Mouse (Mus musculus) midbrain, postnatal 0 days (tissue): ENCODE results near the gene Pfkfb1. TPM values are rescaled to one million over a fixed set of nuclear protein-coding genes. Genes with fewer than 3 reads are reported as not detected.

Source experiments
- ATAC-seq: fragments of 200-750 bp; cut with Nextera tagmentation; 2 replicates; pipeline ENCODE4 v1.8.0; 2017; ENCODE audit warnings: moderate number of reproducible peaks, mild to moderate bottlenecking, moderate TSS enrichment, moderate library complexity; ENCODE audit not compliant: low FRiP score
- DNase-seq: peaks from one replicate; pipeline ENCODE4 v3.0.0-alpha.2; 2015; ENCODE audit warnings: low spot score
- H3K27ac ChIP-seq: fragments of 300-500 bp; sonication (generic); 2 replicates; pipeline ENCODE4 v1.5.1; 2014; ENCODE audit warnings: low read depth, mild to moderate bottlenecking, low read length, mixed read lengths
- H3K27me3 ChIP-seq: fragments of 300-500 bp; sonication (generic); 2 replicates; pipeline ENCODE4 v1.6.1; 2014; ENCODE audit warnings: low read length, control low read depth, mixed read lengths; ENCODE audit not compliant: insufficient read depth
- H3K36me3 ChIP-seq: fragments of 300-500 bp; sonication (generic); 2 replicates; pipeline ENCODE4 v1.6.1; 2014; ENCODE audit warnings: low read length, control low read depth, mixed read lengths; ENCODE audit not compliant: insufficient read depth
- H3K4me1 ChIP-seq: fragments of 300-500 bp; sonication (generic); 2 replicates; pipeline ENCODE4 v1.6.1; 2014; ENCODE audit warnings: mild to moderate bottlenecking, control low read depth, antibody characterized with exemption, low read length, mixed read lengths; ENCODE audit not compliant: insufficient read depth
- H3K4me2 ChIP-seq: fragments of 300-500 bp; sonication (generic); 2 replicates; pipeline ENCODE4 v1.6.1; 2014; ENCODE audit warnings: low read depth, mild to moderate bottlenecking, low read length, mixed read lengths; ENCODE audit not compliant: poor library complexity, severe bottlenecking
- H3K4me3 ChIP-seq: fragments of 300-500 bp; sonication (generic); 2 replicates; pipeline ENCODE4 v1.5.1; 2014; ENCODE audit warnings: low read depth, mild to moderate bottlenecking, low read length, moderate library complexity
- H3K9ac ChIP-seq: fragments of 300-500 bp; sonication (generic); replicated peaks from 2 replicates; pipeline ENCODE4 v1.6.1; 2014; ENCODE audit warnings: mild to moderate bottlenecking, low read length, moderate library complexity, mixed read lengths; ENCODE audit not compliant: poor library complexity, severe bottlenecking
- H3K9me3 ChIP-seq: fragments of 300-500 bp; sonication (generic); 2 replicates; pipeline ENCODE4 v1.6.1; 2016; ENCODE audit warnings: low read length, control low read depth
- CTCF ChIP-seq: IDR thresholded peaks from 2 replicates; pipeline ENCODE4 v1.5.1; 2016; ENCODE audit warnings: antibody characterized with exemption, mild to moderate bottlenecking
- WGBS: fragments of 180-500 bp; shearing (Covaris S2); extraction: QIAGEN DNeasy Blood & Tissue Kit; methylation state at CpG from one replicate; pipeline ENCODE4 v1.1.7; 2014; 5-methylcytosine and 5-hydroxymethylcytosine counted together
- polyA plus RNA-seq: library from polyadenylated mRNA; unstranded; fragments of >200 nt; fragmentation: Nextera tagmentation; extraction: Ambion mirVana; gene quantifications from 2 replicates; pipeline ENCODE4 v1.2.1, GENCODE M21; 2015
- total RNA-seq: library from RNA; depleted of rRNA; stranded (reverse); fragments of >200 nt; gene quantifications from 2 replicates; pipeline ENCODE4 v1.2.3, GENCODE M21; 2014; rRNA removed

Pfkfb1 gene
- 2.2 and 4.9 TPM in 2 replicates for total RNA-seq
- polyA plus RNA-seq = 3.2 and 4.3 TPM in 2 replicates

- Histone ChIP-seq H3K9me3 (no peaks in the 10 kb centered on the region), H3K4me2 (peak within 1 kb of the TSS; percentile 53), H3K4me3 (peak within 1 kb of the TSS; percentile 46), H3K27me3 (no peaks in the 10 kb centered on the region), H3K4me1 (no peaks in the 10 kb centered on the region), H3K27ac (peak within 1 kb of the TSS; percentile 73), H3K36me3 (no peaks in the 10 kb centered on the region), H3K9ac (peak within 1 kb of the TSS; percentile 60)
- ATAC-seq (peak; percentile 94), DNase-seq (peak; percentile 79)
- 20% methylated on average over 35 of the region's 35 CpGs for WGBS
- peak; percentile 59 for TF ChIP-seq CTCF
These were observed at the start of gene Pfkfb1 for GRCm38 (mm10) chrX:150588023-150588764. TSS of gene Pfkfb1 (plus strand) at chrX:150588229.

DNA sequence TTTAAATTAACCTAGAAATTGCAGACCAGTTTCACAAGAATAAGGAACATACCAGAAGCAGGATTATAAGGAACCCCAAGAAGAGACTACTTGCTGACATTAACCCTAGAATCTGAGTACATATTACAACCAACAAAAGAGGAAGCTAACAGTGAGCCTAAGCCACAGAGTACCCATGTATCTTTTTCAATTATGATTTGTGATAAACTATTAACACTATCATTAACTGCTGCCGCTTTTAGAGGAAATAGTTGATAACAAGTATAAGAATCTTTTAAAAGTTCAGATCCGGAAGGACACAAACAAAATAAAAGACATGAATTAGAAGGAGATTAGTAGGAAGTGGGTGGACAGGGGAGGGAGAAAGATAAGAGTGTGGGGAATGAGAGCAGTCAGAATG, 47.9 kb upstream of the Pfkfb1 start:
- no peak for TF ChIP-seq CTCF
- 96% methylated on average over 2 of the region's 2 CpGs for WGBS
- H3K4me2 ChIP-seq = no peak overlapping the region
- no peaks in the 10 kb centered on the region for H3K9me3 ChIP-seq
- no peak for DNase-seq
- ATAC-seq = no peak
- no peak overlapping the region for H3K9ac ChIP-seq
- no peak overlapping the region for H3K4me3 ChIP-seq
- no peak overlapping the region for H3K27ac ChIP-seq
- H3K36me3 ChIP-seq = no peaks in the 10 kb centered on the region
- no peaks in the 10 kb centered on the region for H3K4me1 ChIP-seq
- H3K27me3 ChIP-seq = no peaks in the 10 kb centered on the region

- no peaks in the 10 kb centered on the region for H3K36me3 ChIP-seq
- H3K4me2 ChIP-seq = no peak overlapping the region
- no peaks in the 10 kb centered on the region for H3K9me3 ChIP-seq
- no peaks in the 10 kb centered on the region for H3K4me1 ChIP-seq
- DNase-seq (no peak), ATAC-seq (no peak)
- H3K27ac ChIP-seq = no peak overlapping the region
- no peak overlapping the region for H3K9ac ChIP-seq
- no peaks in the 10 kb centered on the region for H3K27me3 ChIP-seq
- TF ChIP-seq CTCF = no peak
- H3K4me3 ChIP-seq = no peak overlapping the region
These were observed 46.3 kb upstream of the Pfkfb1 start for GRCm38 (mm10) chrX:150541684-150542083.

GRCm38 (mm10) chrX:150547239-150547638, 40.8 kb upstream of the Pfkfb1 start, which contains the start of gene Alas2:
TSS of gene Alas2 (plus strand) at chrX:150547375.
- Histone ChIP-seq H3K4me2 (no peak within 1 kb of the TSS), H3K9ac (no peak within 1 kb of the TSS), H3K27me3 (no peaks in the 10 kb centered on the region), H3K27ac (no peak within 1 kb of the TSS), H3K4me3 (no peak within 1 kb of the TSS), H3K36me3 (no peaks in the 10 kb centered on the region), H3K4me1 (no peaks in the 10 kb centered on the region), H3K9me3 (no peaks in the 10 kb centered on the region)
- 67% methylated on average over 5 of the region's 5 CpGs for WGBS
- no peak for TF ChIP-seq CTCF
- DNase-seq = no peak
- ATAC-seq = no peak

- no peak for DNase-seq
- ATAC-seq = no peak
- H3K4me3 ChIP-seq = no peak overlapping the region
- H3K4me1 ChIP-seq = no peaks in the 10 kb centered on the region
- H3K27ac ChIP-seq = no peak overlapping the region
- WGBS = 90% methylated on average over 3 of the region's 3 CpGs
- H3K9me3 ChIP-seq = no peaks in the 10 kb centered on the region
- no peaks in the 10 kb centered on the region for H3K27me3 ChIP-seq
- H3K9ac ChIP-seq = no peak overlapping the region
- no peak overlapping the region for H3K4me2 ChIP-seq
- no peak for TF ChIP-seq CTCF
- H3K36me3 ChIP-seq = no peaks in the 10 kb centered on the region
These were observed 38.4 kb upstream of the Pfkfb1 start for GRCm38 (mm10) chrX:150549639-150550038.

DNA sequence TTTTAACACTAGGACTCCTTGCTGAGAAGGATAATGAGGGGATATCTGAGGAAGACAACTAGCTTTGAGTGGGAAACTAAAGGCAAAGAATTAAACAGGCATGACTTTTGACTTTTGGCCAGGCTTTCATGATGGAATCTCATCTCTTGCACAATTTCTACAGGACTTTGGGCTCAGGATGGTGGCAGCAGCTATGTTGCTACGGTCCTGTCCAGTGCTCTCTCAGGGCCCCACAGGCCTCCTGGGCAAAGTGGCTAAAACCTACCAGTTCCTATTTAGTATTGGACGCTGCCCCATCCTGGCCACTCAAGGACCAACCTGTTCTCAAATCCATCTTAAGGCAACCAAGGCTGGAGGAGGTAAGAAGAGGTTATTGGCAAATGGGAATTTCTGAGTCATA, 36.0 kb upstream of the Pfkfb1 start:
- Histone ChIP-seq H3K36me3 (no peaks in the 10 kb centered on the region), H3K9ac (no peak overlapping the region), H3K27me3 (no peaks in the 10 kb centered on the region), H3K4me1 (no peaks in the 10 kb centered on the region), H3K9me3 (no peaks in the 10 kb centered on the region), H3K27ac (no peak overlapping the region), H3K4me3 (no peak overlapping the region), H3K4me2 (no peak overlapping the region)
- no peak for TF ChIP-seq CTCF
- WGBS = 93% methylated on average over 2 of the region's 2 CpGs
- DNase-seq (no peak), ATAC-seq (no peak)
